ENCODE assay signal across 8 mouse cellular contexts in the genomic region with DNA sequence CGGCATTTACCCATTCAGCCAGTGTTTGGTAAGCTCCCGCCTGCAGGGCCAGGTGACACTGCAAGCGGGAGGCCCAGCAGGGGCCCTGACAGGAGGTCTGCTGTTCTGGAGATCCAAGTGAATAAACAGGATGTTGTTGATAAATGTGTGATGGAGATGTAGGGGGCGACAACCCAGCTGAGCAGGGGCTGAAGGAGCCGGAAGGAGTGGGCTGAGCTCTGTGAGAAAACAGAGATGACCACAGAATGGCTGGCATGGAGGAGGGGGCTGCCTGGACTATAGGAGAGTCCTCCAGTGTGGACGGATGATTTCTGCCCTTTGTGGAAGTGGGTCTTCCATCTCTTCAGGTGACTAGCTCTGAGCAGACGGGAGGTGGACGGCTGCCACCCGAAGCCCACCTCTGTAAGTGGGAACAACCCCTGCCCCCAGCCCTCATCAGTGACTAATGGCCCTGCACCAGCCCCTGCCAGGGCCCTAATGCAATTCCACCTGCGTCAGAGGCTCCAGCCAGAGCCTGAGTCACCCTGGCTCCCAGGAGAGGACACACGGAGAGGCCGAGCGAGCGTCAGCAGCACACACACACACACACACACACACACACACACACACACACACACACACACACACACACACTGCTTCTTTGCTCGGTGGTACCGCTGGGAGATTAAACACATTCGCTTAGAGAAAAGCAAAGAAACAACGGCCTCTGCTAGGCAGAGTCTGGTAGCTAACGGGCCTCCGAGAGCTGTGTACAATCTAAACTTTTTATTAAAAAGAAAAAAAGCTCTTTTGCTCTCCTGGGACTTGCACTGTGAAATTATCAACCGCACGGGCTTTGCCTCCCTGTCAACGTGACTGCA. TPM values are rescaled to one million over a fixed set of nuclear protein-coding genes. Genes with fewer than 3 reads are reported as not detected.
DNase-seq lines count a peak whose midpoint lies in the region; ATAC-seq lines count a peak whose summit lies in the region.

No protein-coding gene starts in this region.

- H3K4me3 ChIP-seq in hindbrain, embryonic 16.5 days (ENCODE audit: low read length) = no peak overlapping the region
- no peak overlapping the region for H3K4me3 ChIP-seq in liver, embryonic 12.5 days

- WGBS in hindbrain, embryonic 16.5 days = 7% methylated on average over 23 of the region's 23 CpGs
- 33% methylated on average over 22 of the region's 23 CpGs for WGBS in liver, embryonic 12.5 days (ENCODE audit: insufficient replicate concordance)

- H3K27me3 ChIP-seq in hindbrain, embryonic 16.5 days (replicated peaks; ENCODE audit: control insufficient read depth, insufficient read depth, low read length) = no peaks in the 10 kb centered on the region
- H3K27me3 ChIP-seq in liver, embryonic 12.5 days (replicated peaks) = no peaks in the 10 kb centered on the region

- no peaks in the 10 kb centered on the region for H3K36me3 ChIP-seq in hindbrain, embryonic 16.5 days (ENCODE audit: control insufficient read depth, insufficient read depth, low read length)
- H3K36me3 ChIP-seq in liver, embryonic 12.5 days = no peaks in the 10 kb centered on the region

- H3K9me3 ChIP-seq in hindbrain, embryonic 16.5 days (ENCODE audit: control insufficient read depth, low read length) = no peaks in the 10 kb centered on the region
- H3K9me3 ChIP-seq in liver, embryonic 12.5 days (replicated peaks) = no peaks in the 10 kb centered on the region

- peak overlapping the region; percentile 40 for H3K4me2 ChIP-seq in hindbrain, embryonic 16.5 days (ENCODE audit: low read length)
- H3K4me2 ChIP-seq in liver, embryonic 12.5 days = no peak overlapping the region

- ATAC-seq in hindbrain, embryonic 16.5 days = peak; percentile 81
- peak; percentile 38 for ATAC-seq in liver, embryonic 12.5 days

- peaks cover 33% of the 10 kb centered on the region for H3K4me1 ChIP-seq in hindbrain, embryonic 16.5 days (ENCODE audit: control insufficient read depth, insufficient read depth, low read depth, low read length)
- H3K4me1 ChIP-seq in liver, embryonic 12.5 days = peaks cover 25% of the 10 kb centered on the region

- peak overlapping the region; percentile 66 for H3K27ac ChIP-seq in hindbrain, embryonic 16.5 days (ENCODE audit: low read depth, low read length)
- no peak overlapping the region for H3K27ac ChIP-seq in liver, embryonic 12.5 days

- H3K9ac ChIP-seq in hindbrain, embryonic 16.5 days (ENCODE audit: low read depth, low read length) = peak overlapping the region; percentile 48
- 0 out of 2 replicates have a peak overlapping the region, but pooled peaks have one; percentile 7 for H3K9ac ChIP-seq in liver, embryonic 12.5 days

- peak; percentile 72 for DNase-seq in Muller cell, postnatal 12 days (ENCODE audit: inconsistent ontology term)
- DNase-seq in adrenal gland, postnatal 4 days (ENCODE audit: low spot score in 2 of 2) = peak; percentile 32 to 55
- peak; percentile 58 for DNase-seq in gastrocnemius, postnatal 10 days
- DNase-seq in skeletal muscle tissue, adult 2 months (ENCODE audit: low read depth, low spot score) = peak; percentile 76
- no peak for DNase-seq in T-cell, adult 2 months (ENCODE audit: low spot score)
- no peak for DNase-seq in testis, postnatal 10 days (ENCODE audit: low spot score)

RNA-seq across cellular contexts. Expression of gene Vapb, which starts 52.9 kb away (rescaled TPM):
- 100 to 1,000 TPM; 127 to 130 TPM for total RNA-seq in adrenal gland, postnatal 4 days (2021)
- 100 to 1,000 TPM; 150 to 160 TPM for total RNA-seq in gastrocnemius, postnatal 10 days (2021)
- polyA plus RNA-seq in hindbrain, embryonic 16.5 days (2015; fragmentation: Nextera tagmentation; extraction: Ambion mirVana) = 16.3 and 22.1 TPM in 2 replicates
- 7.3 and 8.9 TPM in 2 replicates for polyA plus RNA-seq in liver, embryonic 12.5 days (2016; fragmentation: Nextera tagmentation; extraction: Ambion mirVana)

Comparison
In these comparisons a context has a peak if more than half of its experiments do, and no peak if none do; other contexts are left out.
1. DNase-seq: peak in Muller cell, postnatal 12 days (single experiment), adrenal gland, postnatal 4 days (2 of 2), gastrocnemius, postnatal 10 days (single experiment) and skeletal muscle tissue, adult 2 months (single experiment); none in T-cell, adult 2 months (single experiment) and testis, postnatal 10 days (single experiment).